Mouse (Mus musculus): Measurements from ENCODE around the gene Bod1l. TPM values are rescaled to one million over a fixed set of nuclear protein-coding genes. Genes with fewer than 3 reads are reported as not detected.

Gene Bod1l
- 42.9 and 43.3 TPM in 2 replicates for total RNA-seq (2021)
- long read RNA-seq, partial matches to known transcripts = 52 of 57 reads
- long read RNA-seq, other reads (novel, unspliced or antisense) = 5 of 57 reads

- peak; percentile 96 for DNase-seq
These were observed at the start of gene Bod1l for GRCm38 (mm10) chr5:41844147-41844529. Gene Bod1l (minus strand): TSS chr5:41844315.

- no peak for DNase-seq
These were observed 49.2 kb upstream of the Bod1l start for GRCm38 (mm10) chr5:41893351-41893750.

- DNase-seq = no peak
These were observed 46.8 kb upstream of the Bod1l start for GRCm38 (mm10) chr5:41890871-41891270.

DNA sequence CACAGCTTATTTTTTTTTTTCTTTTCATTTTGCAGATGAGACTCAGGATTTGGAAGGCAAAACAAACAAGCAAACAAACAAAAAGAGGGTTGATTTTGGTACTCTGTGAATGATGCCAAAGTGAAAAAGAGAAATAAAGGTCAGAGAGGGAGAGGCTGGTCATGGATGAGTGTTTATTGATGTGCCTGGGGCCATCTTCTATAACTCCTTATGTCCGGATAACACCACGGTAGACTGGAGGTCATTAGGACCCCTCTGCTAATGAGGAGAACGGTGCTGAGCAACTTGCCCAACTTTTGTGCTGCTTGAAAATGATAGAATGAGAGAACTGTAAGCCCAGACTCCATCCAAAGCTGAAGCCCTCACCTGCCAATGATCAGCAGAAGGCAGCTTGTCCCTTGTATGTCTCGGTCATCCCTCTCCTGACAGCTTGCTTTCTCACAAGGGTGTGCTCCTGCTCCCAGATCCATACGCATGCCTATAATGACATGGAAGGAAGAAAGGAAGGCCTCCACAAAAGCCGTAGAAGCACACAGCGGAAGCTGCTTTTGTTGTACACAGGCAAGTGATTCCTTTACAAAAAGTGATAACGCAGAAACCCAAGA, 45.2 kb upstream of the Bod1l start:
- no peak for DNase-seq

DNA sequence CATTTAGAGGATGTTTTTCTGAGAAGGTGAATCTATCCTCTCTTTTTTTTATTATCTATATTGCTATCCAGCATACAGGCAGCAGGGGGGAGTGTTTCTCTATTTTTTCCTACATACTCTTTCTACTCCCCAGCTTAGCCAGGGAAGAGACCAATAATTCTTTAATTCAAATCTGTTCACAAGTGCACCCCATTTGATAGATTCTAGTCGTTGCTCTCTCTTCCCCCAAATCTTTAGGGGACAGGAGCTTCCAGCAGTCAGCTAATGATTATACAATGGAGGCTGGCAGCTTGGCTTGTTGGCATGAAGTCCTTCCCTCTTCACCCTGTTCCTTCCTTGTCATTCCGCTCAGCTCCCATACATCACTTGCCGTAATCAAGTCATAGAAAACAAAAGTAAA, 44.7 kb upstream of the Bod1l start:
- DNase-seq = no peak

DNA sequence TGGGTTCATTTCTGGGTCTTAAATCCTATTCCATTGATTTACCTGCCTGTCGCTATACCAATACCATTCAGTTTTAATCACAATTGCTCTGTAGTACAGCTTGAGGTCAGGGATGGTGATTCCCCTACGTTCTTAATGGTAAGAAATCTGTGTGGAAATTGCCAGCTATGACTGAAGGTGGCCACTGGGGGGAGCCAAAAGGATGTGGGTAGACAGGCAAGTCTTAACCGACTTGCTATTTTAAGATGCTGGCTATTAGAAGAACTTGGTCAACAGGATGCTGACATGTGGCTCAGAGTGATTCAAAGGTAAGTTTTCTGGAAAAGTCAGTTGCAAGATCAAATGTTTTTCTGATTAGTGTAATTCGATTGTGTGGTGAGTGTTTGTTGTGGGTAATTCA, 43.6 kb upstream of the Bod1l start:
- DNase-seq = peak; percentile 79

DNA sequence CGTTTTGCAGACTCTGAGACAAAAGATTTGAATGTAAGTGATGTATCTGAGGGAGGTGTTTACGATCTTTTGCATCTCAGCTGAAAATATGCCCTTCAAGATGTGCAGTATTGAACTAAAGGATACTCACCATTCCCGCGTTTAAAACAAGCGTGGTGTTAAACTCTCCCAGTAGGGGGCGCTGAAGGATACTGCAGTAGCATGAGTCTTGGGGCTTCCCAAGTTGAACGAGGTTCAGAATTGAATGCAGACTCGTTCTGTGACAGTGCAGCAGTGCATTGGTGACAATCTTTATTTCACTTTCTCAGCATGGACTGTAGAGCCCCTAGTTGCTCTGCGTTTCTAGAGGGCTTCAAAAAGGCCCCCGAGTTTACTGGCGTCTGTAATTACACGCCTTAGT, 40.4 kb upstream of the Bod1l start:
- peak; percentile 62 for DNase-seq

DNA sequence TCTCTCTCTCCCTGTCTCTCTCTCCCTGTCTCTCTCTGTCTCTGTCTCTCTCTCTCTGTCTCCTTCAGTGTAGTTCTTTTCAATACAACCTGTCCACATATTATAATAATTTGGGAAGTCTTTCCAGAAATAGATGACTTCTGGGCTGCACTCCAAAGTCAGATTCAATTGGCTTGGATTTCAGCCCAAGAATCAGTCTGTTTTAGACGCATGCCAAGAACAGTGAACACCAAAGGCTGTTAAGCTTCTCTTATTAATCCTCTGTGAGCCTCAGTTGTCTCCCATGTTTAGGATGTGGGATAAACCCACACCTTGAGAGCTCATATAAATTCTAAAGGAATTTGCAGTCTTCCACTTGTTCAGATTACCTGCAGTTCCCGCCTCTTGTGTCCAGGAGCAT, 27.0 kb upstream of the Bod1l start:
- no peak for DNase-seq

GRCm38 (mm10) chr5:41855781-41856180, 11.7 kb upstream of the Bod1l start:
- DNase-seq = no peak

DNA sequence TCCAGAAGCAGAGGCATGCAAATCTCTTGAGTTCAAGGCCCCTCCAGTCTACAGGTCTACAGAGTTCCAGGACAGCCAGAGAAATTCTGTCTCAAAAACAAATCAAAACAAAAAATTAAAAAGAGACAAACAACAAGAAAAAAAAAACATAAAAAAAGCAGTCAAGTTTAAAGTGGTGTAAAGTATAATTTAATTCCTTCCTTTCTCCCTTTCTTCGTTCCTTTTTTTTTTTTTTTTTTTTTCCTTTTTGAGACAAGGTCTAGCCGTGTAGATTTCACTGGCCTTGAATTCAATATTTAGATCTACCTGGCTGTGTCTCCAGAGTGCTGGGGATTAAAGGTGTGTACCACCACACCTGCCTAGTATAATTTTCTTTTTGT, 1.4 kb upstream of the Bod1l start:
- DNase-seq = no peak

GRCm38 (mm10) chr5:41844820-41845557, 874 bp upstream of the Bod1l start:
- DNase-seq = peak; percentile 10

- DNase-seq = no peak
These were observed 532 bp downstream of the Bod1l start for GRCm38 (mm10) chr5:41843419-41844146.

- peak; percentile 73 for DNase-seq
These were observed 1.4 kb downstream of the Bod1l start for GRCm38 (mm10) chr5:41842681-41843080.

DNA sequence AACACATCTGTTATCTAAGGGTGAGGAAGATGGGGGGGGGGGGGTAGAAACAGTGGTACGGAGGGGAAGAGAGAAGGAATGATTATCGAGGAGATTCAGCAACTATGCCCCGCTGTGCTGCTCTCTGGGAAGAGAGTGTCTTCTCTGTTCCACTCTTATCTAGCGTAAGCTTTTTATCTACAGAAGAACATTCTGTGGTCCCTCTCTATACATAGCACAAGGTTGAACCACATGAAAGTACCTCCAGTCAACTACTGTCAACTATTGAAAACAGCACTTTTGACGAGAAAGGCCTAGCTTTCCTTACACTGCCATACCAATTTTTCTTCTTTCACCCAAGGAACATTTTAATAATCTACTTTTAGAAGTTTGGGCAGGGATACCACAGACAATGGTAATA, 2.4 kb downstream of the Bod1l start:
- no peak for DNase-seq

DNA sequence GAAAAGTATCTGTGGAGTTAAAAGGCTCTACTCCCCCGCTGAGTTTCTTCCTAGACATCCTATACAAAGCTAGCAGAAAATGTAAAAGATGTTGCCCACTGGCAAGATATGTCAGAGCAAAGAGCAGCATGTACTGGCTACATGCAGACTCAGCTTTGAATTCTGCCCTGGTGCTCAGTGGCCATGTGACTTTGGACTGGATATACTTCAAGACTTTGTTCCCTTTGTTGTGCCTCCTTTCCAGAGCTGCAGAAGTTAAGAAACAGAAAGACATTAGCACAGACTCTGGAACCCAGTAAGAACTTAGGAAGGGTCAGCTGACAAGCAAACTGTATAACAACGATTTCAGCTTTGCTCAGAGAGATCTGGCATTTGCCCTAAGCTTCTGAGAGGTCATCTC, 14.0 kb downstream of the Bod1l start:
- DNase-seq = no peak

- DNase-seq = no peak
These were observed 23.0 kb downstream of the Bod1l start for GRCm38 (mm10) chr5:41821158-41821557.

- DNase-seq = no peak
These were observed 23.6 kb downstream of the Bod1l start for GRCm38 (mm10) chr5:41820530-41820929.

- DNase-seq = no peak
These were observed 31.6 kb downstream of the Bod1l start for GRCm38 (mm10) chr5:41812516-41812915.

GRCm38 (mm10) chr5:41811279-41811678, 32.8 kb downstream of the Bod1l start:
- DNase-seq = no peak

DNA sequence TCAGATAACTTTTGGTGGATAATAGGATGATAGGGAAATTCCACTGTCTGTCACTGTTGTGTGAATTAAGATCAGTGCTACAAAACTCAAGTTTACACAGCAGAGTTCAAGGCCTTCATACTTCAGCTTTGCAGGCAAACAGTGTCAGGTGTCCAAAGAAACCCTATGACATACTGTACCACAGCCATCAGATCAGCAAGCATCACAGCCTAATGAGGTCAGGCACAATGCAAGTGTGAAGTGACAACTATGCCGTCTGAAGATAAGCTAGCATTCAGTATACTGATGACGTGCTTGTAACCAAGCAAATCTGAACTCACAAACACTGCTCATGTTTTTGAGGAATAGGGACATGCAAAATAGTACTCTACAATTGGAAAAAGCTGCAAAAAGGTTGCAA, 36.7 kb downstream of the Bod1l start:
- no peak for DNase-seq

DNA sequence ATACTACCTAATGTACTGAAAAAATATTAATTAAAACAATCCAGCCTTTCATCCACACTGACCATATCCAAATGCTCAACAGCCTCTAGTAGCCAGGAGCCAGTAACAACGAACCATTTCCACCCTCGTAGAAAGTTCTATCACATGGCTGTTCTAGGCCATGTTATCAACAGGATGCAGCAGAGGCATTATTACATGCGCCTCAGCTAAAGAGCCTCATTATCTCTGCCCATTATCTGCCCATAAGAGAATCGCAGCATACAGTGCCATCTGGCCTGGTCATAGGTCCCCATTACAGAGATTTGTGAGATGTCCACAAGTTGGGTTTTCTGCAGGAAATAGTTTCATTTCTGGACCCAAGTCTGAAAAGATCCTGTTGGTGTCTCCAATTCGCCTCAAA, 37.9 kb downstream of the Bod1l start:
- no peak for DNase-seq

DNA sequence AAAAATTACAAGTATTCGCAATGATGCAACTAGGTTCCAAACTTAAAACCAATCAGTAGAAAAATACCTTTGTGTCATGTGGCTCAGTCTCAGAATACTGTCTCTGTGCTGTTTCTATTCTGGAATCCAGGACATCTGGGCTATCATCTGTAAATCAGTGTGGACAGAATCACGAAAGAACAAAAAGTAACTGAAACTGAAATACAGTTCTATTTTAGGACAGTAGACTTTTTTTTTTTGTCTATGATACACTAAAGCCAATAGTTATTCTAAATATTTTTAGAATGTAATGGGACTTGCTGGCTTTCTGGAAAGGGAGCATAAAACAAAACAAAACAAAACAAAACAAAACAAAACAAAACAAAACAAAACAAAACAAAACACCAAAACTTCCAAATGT, 39.0 kb downstream of the Bod1l start:
- no peak for DNase-seq

DNA sequence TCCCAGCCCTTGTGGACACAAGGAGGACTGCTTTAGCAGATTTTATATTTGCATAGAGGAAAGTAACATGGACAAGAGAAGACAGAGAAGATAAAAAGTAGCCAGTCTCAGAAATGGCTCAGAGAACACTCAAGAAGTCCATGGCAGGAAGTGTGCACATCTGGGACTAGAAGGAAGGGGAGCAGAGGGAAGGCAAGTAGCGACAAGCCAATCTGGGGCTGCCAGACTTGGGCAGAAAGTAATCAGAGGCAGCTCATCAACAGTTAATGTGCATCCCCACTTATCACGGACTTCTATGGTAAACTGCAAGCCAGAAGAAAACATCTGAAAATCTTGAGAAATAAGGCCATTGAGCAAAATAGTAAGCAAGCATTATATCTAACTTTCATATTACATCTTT, 39.5 kb downstream of the Bod1l start:
- DNase-seq = no peak
